In genomic region chr7:126080949-126081654, GRCm38 (mm10) we compare ENCODE assay signal across 8 mouse cellular contexts. TPM values are rescaled to one million over a fixed set of nuclear protein-coding genes. Genes with fewer than 3 reads are reported as not detected.
DNase-seq lines count a peak whose midpoint lies in the region; ATAC-seq and TF ChIP-seq lines count a peak whose summit lies in the region.

No protein-coding gene starts in this region.

- no peaks in the 10 kb centered on the region for H3K36me3 ChIP-seq in heart, embryonic 15.5 days
- no peaks in the 10 kb centered on the region for H3K36me3 ChIP-seq in hindbrain, embryonic 12.5 days
- H3K36me3 ChIP-seq in midbrain, embryonic 12.5 days: no peaks in the 10 kb centered on the region
- H3K36me3 ChIP-seq in thymus, adult 2 months (ENCODE audit: control insufficient read depth, insufficient read depth, low read length): no peaks in the 10 kb centered on the region

- H3K27ac ChIP-seq in heart, embryonic 15.5 days: no peak overlapping the region
- 0 out of 2 replicates have a peak overlapping the region, but pooled peaks have one; percentile 23 for H3K27ac ChIP-seq in hindbrain, embryonic 12.5 days
- H3K27ac ChIP-seq in midbrain, embryonic 12.5 days (replicated peaks): no peak overlapping the region
- no peak overlapping the region for H3K27ac ChIP-seq in thymus, adult 2 months (ENCODE audit: control insufficient read depth, insufficient read depth, low read length)

- peak overlapping the region; percentile 60 for H3K4me3 ChIP-seq in heart, embryonic 15.5 days
- peak overlapping the region; percentile 66 for H3K4me3 ChIP-seq in hindbrain, embryonic 12.5 days
- H3K4me3 ChIP-seq in midbrain, embryonic 12.5 days: peak overlapping the region; percentile 60
- H3K4me3 ChIP-seq in thymus, adult 2 months (ENCODE audit: control insufficient read depth, insufficient read depth, low read length): no peak overlapping the region

- no peak for DNase-seq in heart, adult 11 months
- DNase-seq in brain, embryonic 14.5 days (ENCODE audit: low read depth): peak; percentile 33
- no peak for DNase-seq in urinary bladder, postnatal 36 days (ENCODE audit: low spot score in 2 of 2)
- no peak for DNase-seq in adrenal gland, postnatal 10 days
- no peak for DNase-seq in thymus, adult 2 months

- H3K9ac ChIP-seq in heart, embryonic 15.5 days: peak overlapping the region; percentile 62
- H3K9ac ChIP-seq in hindbrain, embryonic 12.5 days: peak overlapping the region; percentile 69
- peak overlapping the region; percentile 62 for H3K9ac ChIP-seq in midbrain, embryonic 12.5 days (replicated peaks)

- 21% methylated on average over 16 of the region's 16 CpGs for WGBS in heart, embryonic 15.5 days
- WGBS in hindbrain, embryonic 12.5 days: 18% methylated on average over 16 of the region's 16 CpGs
- WGBS in midbrain, embryonic 12.5 days: 21% methylated on average over 16 of the region's 16 CpGs
- 34% methylated on average over 16 of the region's 16 CpGs for WGBS in thymus, adult 2 months

- peaks cover 58% of the 10 kb centered on the region for H3K27me3 ChIP-seq in heart, embryonic 15.5 days
- H3K27me3 ChIP-seq in hindbrain, embryonic 12.5 days: peaks cover 67% of the 10 kb centered on the region
- peaks cover 74% of the 10 kb centered on the region for H3K27me3 ChIP-seq in midbrain, embryonic 12.5 days
- peaks cover 15% of the 10 kb centered on the region; the same call in 1 of the 2 replicates for H3K27me3 ChIP-seq in thymus, adult 2 months (ENCODE audit: control insufficient read depth, insufficient read depth, low read length)

- peaks cover 37% of the 10 kb centered on the region for H3K4me1 ChIP-seq in heart, embryonic 15.5 days (replicated peaks)
- peaks cover 33% of the 10 kb centered on the region for H3K4me1 ChIP-seq in hindbrain, embryonic 12.5 days
- H3K4me1 ChIP-seq in midbrain, embryonic 12.5 days: peaks cover 29% of the 10 kb centered on the region
- H3K4me1 ChIP-seq in thymus, adult 2 months (replicated peaks; ENCODE audit: control insufficient read depth, insufficient read depth, low read length): peaks cover 7% of the 10 kb centered on the region

- ATAC-seq in heart, embryonic 15.5 days (replicated peaks; ENCODE audit: insufficient number of reproducible peaks, insufficient read depth, low FRiP score, low read depth): no peak
- ATAC-seq in hindbrain, embryonic 12.5 days (ENCODE audit: low FRiP score): no peak
- ATAC-seq in midbrain, embryonic 12.5 days (ENCODE audit: low FRiP score, low read depth): no peak

- TF ChIP-seq POLR2A in brain, embryonic 14.5 days (IDR thresholded peaks at IDR 0.05; ENCODE audit: borderline replicate concordance, extremely low read depth, insufficient read depth, insufficient read length, poor library complexity, severe bottlenecking): no peak
- TF ChIP-seq POLR2A in thymus, adult 2 months (IDR thresholded peaks at IDR 0.05; ENCODE audit: control insufficient read depth, extremely low read depth, insufficient read depth, low read length, poor library complexity): no peak

- no peaks in the 10 kb centered on the region for H3K9me3 ChIP-seq in heart, embryonic 15.5 days (replicated peaks)
- no peaks in the 10 kb centered on the region for H3K9me3 ChIP-seq in hindbrain, embryonic 12.5 days (replicated peaks)
- no peaks in the 10 kb centered on the region for H3K9me3 ChIP-seq in midbrain, embryonic 12.5 days

- peak overlapping the region; percentile 89 for H3K4me2 ChIP-seq in heart, embryonic 15.5 days
- H3K4me2 ChIP-seq in hindbrain, embryonic 12.5 days (replicated peaks): peak overlapping the region; percentile 99
- H3K4me2 ChIP-seq in midbrain, embryonic 12.5 days (replicated peaks): peak overlapping the region; percentile 93

- no peak for TF ChIP-seq CTCF in brain, embryonic 14.5 days (IDR thresholded peaks at IDR 0.05; ENCODE audit: borderline replicate concordance, extremely low read depth, insufficient read depth, insufficient read length)
- TF ChIP-seq CTCF in thymus, adult 2 months (IDR thresholded peaks at IDR 0.05; ENCODE audit: borderline replicate concordance, control insufficient read depth, extremely low read depth, insufficient read depth, low read length, poor library complexity): no peak

RNA-seq across cellular contexts. Expression of gene Gsg1l, which starts 1.1 kb away (rescaled TPM):
- polyA plus RNA-seq in heart, embryonic 15.5 days (2015; fragmentation: Nextera tagmentation; extraction: Ambion mirVana): 7.7 and 8.5 TPM in 2 replicates
- polyA plus RNA-seq in brain, embryonic 14.5 days (2012; rRNA removed): 16.8 and 26.6 TPM in 2 replicates
- polyA plus RNA-seq in hindbrain, embryonic 12.5 days (2016; fragmentation: Nextera tagmentation; extraction: Ambion mirVana): 6.0 and 6.5 TPM in 2 replicates
- polyA plus RNA-seq in midbrain, embryonic 12.5 days (2016; fragmentation: Nextera tagmentation; extraction: Ambion mirVana): 4.4 and 5.5 TPM in 2 replicates
- 1 to 10 TPM; 7.2 to 8.7 TPM for total RNA-seq in adrenal gland, postnatal 10 days (2021)
- polyA plus RNA-seq in thymus, adult 2 months (2012; rRNA removed): 0.18 and 0.94 TPM in 2 replicates
